Mouse (Mus musculus): ENCODE results near the gene Efcab2.

DNA sequence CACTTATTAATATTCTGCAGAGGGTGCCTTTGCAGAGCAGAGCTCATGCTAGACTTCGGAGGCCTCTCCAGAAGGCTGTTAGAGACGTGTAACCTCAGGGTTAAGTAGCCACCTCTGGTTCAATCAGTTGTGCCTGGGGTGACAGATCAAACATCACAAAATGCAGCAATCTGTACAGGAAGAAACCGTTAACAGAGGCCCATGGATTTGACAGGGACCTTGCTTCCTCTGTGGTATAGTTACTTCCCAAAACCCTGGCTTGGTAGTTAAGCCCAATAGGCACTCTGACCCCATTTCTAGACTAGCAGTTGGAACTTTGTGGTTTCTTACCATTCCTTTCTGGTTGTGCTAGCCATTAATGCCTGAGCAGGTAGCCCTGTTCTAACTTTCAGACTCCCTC, 38.5 kb downstream of the Efcab2 start:
- TF ChIP-seq CTCF (IDR thresholded peaks at IDR 0.05; ENCODE audit: control insufficient read depth, insufficient read depth, low read length) (no peak), POLR2A (IDR thresholded peaks at IDR 0.05; ENCODE audit: borderline replicate concordance, control insufficient read depth, low read depth, low read length) (no peak)
